Mouse (Mus musculus): ENCODE measurements at regions not wholly inside any gene's neighbourhood (a gene's known extent, or its start where the extent isn't known, plus 50 kb on each side); places are given as distances from the start of the nearest gene placed in this dataset.
"Not testable (repeated sequence)": the region's sequence is repeated elsewhere in the genome, so short reads cannot be mapped to it uniquely, and the experiment has no call there.

DNA sequence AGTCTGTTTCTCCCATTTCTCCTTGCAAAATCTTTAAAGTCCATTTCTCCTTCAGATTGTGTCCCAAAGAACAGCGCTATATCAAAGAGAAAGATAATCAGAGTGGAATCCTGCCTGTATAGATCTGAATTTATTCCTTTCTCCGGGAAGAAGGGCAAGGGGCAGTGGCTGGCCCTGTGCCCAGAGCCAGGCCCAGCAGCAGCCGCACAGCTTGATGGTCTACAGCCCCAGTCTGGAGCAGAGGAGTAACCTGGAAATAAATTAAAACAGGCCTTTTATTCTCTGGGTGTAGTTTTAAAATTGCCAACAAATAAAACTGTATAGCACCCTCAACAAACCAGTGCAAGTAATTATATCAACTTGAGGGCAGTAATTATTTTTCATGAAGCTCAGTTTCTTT is 204.5 kb downstream of the Fam43a start:
- H3K27me3 ChIP-seq (ENCODE audit: insufficient read depth, low read length), result no peaks in the 10 kb centered on the region
- no peak overlapping the region for H3K4me3 ChIP-seq (replicated peaks; ENCODE audit: low read length)
- no peaks in the 10 kb centered on the region for H3K9me3 ChIP-seq (ENCODE audit: low read length)
- no peaks in the 10 kb centered on the region for H3K36me3 ChIP-seq (ENCODE audit: insufficient read depth, low read length)
- no peak for TF ChIP-seq CTCF (conservative IDR thresholded peaks at IDR 0.05; ENCODE audit: low read length)
- no peak for TF ChIP-seq POU5F1 (IDR thresholded peaks at IDR 0.05; ENCODE audit: borderline replicate concordance, low read length)
- no peak for TF ChIP-seq NANOG (IDR thresholded peaks at IDR 0.05; ENCODE audit: borderline replicate concordance, low read length)
- peaks cover 6% of the 10 kb centered on the region; the same call in 1 of the 2 replicates for H3K4me1 ChIP-seq (replicated peaks; ENCODE audit: low read depth, low read length)

- not testable (repeated sequence) for H3K4me1 ChIP-seq (replicated peaks; ENCODE audit: low read depth, low read length); H3K36me3 ChIP-seq (ENCODE audit: insufficient read depth, low read length); H3K27me3 ChIP-seq (ENCODE audit: insufficient read depth, low read length); H3K9me3 ChIP-seq (ENCODE audit: low read length); H3K4me3 ChIP-seq (replicated peaks; ENCODE audit: low read length)
Measured at GRCm38 (mm10) chr16:30806206-30806605, 206.7 kb downstream of the Fam43a start.

GRCm38 (mm10) chr16:30818541-30819120 is 219.1 kb downstream of the Fam43a start:
- no peak for TF ChIP-seq POU5F1 (IDR thresholded peaks at IDR 0.05; ENCODE audit: borderline replicate concordance, low read length)
- TF ChIP-seq NANOG (IDR thresholded peaks at IDR 0.05; ENCODE audit: borderline replicate concordance, low read length), result no peak
- TF ChIP-seq CTCF (conservative IDR thresholded peaks at IDR 0.05; ENCODE audit: low read length), result no peak
- Histone ChIP-seq H3K4me1 (replicated peaks; ENCODE audit: low read depth, low read length) (peaks cover 46% of the 10 kb centered on the region), H3K36me3 (ENCODE audit: insufficient read depth, low read length) (no peaks in the 10 kb centered on the region), H3K27me3 (ENCODE audit: insufficient read depth, low read length) (no peaks in the 10 kb centered on the region), H3K9me3 (ENCODE audit: low read length) (no peaks in the 10 kb centered on the region), H3K4me3 (replicated peaks; ENCODE audit: low read length) (no peak overlapping the region)

DNA sequence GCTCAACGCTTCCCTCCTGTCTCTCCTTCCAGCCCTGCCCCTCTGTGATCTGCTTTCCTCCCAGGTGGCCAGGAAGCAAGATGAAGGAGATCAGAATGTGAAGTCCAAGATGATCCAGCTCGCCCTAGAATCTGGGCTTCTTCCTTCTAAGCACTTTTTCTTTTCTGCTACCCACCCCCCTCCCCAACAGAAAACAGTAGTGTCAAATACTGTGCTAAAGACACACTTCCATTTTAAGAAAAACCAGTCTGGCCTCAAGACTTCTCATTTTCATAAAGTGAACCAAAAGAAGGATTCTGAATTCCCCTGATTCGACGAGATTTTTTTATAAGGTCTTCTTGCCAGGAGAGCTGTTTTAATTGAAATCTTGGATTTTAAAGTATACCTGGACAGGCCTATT is 219.8 kb downstream of the Fam43a start:
- no peak overlapping the region for H3K4me3 ChIP-seq (replicated peaks; ENCODE audit: low read length)
- no peaks in the 10 kb centered on the region for H3K27me3 ChIP-seq (ENCODE audit: insufficient read depth, low read length)
- TF ChIP-seq CTCF (conservative IDR thresholded peaks at IDR 0.05; ENCODE audit: low read length) (no peak), NANOG (IDR thresholded peaks at IDR 0.05; ENCODE audit: borderline replicate concordance, low read length) (no peak), POU5F1 (IDR thresholded peaks at IDR 0.05; ENCODE audit: borderline replicate concordance, low read length) (no peak)
- H3K9me3 ChIP-seq (ENCODE audit: low read length), result no peaks in the 10 kb centered on the region
- H3K36me3 ChIP-seq (ENCODE audit: insufficient read depth, low read length), result no peaks in the 10 kb centered on the region
- peaks cover 46% of the 10 kb centered on the region for H3K4me1 ChIP-seq (replicated peaks; ENCODE audit: low read depth, low read length)

- H3K36me3 ChIP-seq (ENCODE audit: insufficient read depth, low read length), result no peaks in the 10 kb centered on the region
- no peak overlapping the region for H3K4me3 ChIP-seq (replicated peaks; ENCODE audit: low read length)
- H3K27me3 ChIP-seq (ENCODE audit: insufficient read depth, low read length), result no peaks in the 10 kb centered on the region
- H3K9me3 ChIP-seq (ENCODE audit: low read length), result no peaks in the 10 kb centered on the region
- no peak for TF ChIP-seq NANOG (IDR thresholded peaks at IDR 0.05; ENCODE audit: borderline replicate concordance, low read length)
- TF ChIP-seq POU5F1 (IDR thresholded peaks at IDR 0.05; ENCODE audit: borderline replicate concordance, low read length), result no peak
- TF ChIP-seq CTCF (conservative IDR thresholded peaks at IDR 0.05; ENCODE audit: low read length), result no peak
- peaks cover 46% of the 10 kb centered on the region for H3K4me1 ChIP-seq (replicated peaks; ENCODE audit: low read depth, low read length)
Measured at GRCm38 (mm10) chr16:30820234-30820633, 220.7 kb downstream of the Fam43a start.

- H3K4me1 ChIP-seq (replicated peaks; ENCODE audit: low read depth, low read length), result peaks cover 49% of the 10 kb centered on the region
- H3K9me3 ChIP-seq (ENCODE audit: low read length), result no peaks in the 10 kb centered on the region
- no peaks in the 10 kb centered on the region for H3K36me3 ChIP-seq (ENCODE audit: insufficient read depth, low read length)
- H3K4me3 ChIP-seq (replicated peaks; ENCODE audit: low read length), result no peak overlapping the region
- H3K27me3 ChIP-seq (ENCODE audit: insufficient read depth, low read length), result no peaks in the 10 kb centered on the region
- no peak for TF ChIP-seq NANOG (IDR thresholded peaks at IDR 0.05; ENCODE audit: borderline replicate concordance, low read length)
Measured at GRCm38 (mm10) chr16:30820761-30821160, 221.2 kb downstream of the Fam43a start.

- Histone ChIP-seq H3K36me3 (ENCODE audit: insufficient read depth, low read length) (no peaks in the 10 kb centered on the region), H3K4me1 (replicated peaks; ENCODE audit: low read depth, low read length) (peaks cover 49% of the 10 kb centered on the region), H3K4me3 (replicated peaks; ENCODE audit: low read length) (no peak overlapping the region), H3K27me3 (ENCODE audit: insufficient read depth, low read length) (no peaks in the 10 kb centered on the region), H3K9me3 (ENCODE audit: low read length) (no peaks in the 10 kb centered on the region)
- TF ChIP-seq NANOG (IDR thresholded peaks at IDR 0.05; ENCODE audit: borderline replicate concordance, low read length), result 0 out of 2 replicates have a peak, but pooled peaks have one; percentile 32
- TF ChIP-seq POU5F1 (IDR thresholded peaks at IDR 0.05; ENCODE audit: borderline replicate concordance, low read length), result no peak
Measured at GRCm38 (mm10) chr16:30821191-30821910, 221.8 kb downstream of the Fam43a start.

DNA sequence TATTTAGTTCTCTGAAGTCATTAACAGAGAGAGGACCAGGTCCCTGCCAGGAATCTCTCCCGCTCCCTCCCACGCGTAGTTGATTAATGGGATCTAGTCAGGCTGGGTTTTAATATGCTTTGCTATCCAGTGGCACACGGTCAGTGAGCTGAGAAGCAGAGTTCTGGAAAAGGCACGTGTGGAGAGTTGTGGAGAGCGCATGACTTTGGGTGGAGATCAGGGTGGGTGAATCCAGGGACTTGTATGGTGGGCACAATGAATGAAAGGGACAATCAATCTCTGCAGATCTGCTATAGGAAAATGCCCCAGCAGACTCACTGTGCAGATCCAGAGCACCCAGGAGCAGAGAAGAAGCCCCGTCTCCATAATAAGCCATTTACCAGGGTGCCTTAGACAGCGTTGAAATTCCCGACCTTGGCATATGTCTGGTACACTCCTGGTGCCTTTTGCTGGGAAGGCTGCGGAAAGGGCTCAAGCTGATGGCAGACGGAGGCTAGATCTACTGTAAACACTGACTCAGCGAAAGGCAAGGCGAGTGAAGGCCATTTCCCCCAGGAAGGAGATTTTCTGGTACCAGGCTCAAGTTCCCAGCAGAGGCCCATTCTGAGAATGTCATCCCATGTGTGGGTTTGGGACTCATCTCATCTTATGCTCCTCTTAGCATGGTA is 222.5 kb downstream of the Fam43a start:
- Histone ChIP-seq H3K4me1 (replicated peaks; ENCODE audit: low read depth, low read length) (peaks cover 49% of the 10 kb centered on the region), H3K9me3 (ENCODE audit: low read length) (no peaks in the 10 kb centered on the region), H3K36me3 (ENCODE audit: insufficient read depth, low read length) (no peaks in the 10 kb centered on the region), H3K4me3 (replicated peaks; ENCODE audit: low read length) (no peak overlapping the region), H3K27me3 (ENCODE audit: insufficient read depth, low read length) (no peaks in the 10 kb centered on the region)
- TF ChIP-seq POU5F1 (IDR thresholded peaks at IDR 0.05; ENCODE audit: borderline replicate concordance, low read length), result no peak

- Histone ChIP-seq H3K27me3 (ENCODE audit: insufficient read depth, low read length) (peaks cover 4% of the 10 kb centered on the region; the same call in 1 of the 2 replicates), H3K4me3 (replicated peaks; ENCODE audit: low read length) (no peak overlapping the region), H3K36me3 (ENCODE audit: insufficient read depth, low read length) (no peaks in the 10 kb centered on the region), H3K9me3 (ENCODE audit: low read length) (no peaks in the 10 kb centered on the region), H3K4me1 (replicated peaks; ENCODE audit: low read depth, low read length) (peaks cover 22% of the 10 kb centered on the region)
- TF ChIP-seq POU5F1 (IDR thresholded peaks at IDR 0.05; ENCODE audit: borderline replicate concordance, low read length), result no peak
Measured at GRCm38 (mm10) chr16:30826128-30826527, 226.6 kb downstream of the Fam43a start.
